Mouse (Mus musculus): ENCODE measurements around the gene Tnnt3. TPM values are rescaled to one million over a fixed set of nuclear protein-coding genes. Genes with fewer than 3 reads are reported as not detected.

Gene Tnnt3
- polyA plus RNA-seq, 1 experiment from 2014 or later = 5.2 TPM

DNA sequence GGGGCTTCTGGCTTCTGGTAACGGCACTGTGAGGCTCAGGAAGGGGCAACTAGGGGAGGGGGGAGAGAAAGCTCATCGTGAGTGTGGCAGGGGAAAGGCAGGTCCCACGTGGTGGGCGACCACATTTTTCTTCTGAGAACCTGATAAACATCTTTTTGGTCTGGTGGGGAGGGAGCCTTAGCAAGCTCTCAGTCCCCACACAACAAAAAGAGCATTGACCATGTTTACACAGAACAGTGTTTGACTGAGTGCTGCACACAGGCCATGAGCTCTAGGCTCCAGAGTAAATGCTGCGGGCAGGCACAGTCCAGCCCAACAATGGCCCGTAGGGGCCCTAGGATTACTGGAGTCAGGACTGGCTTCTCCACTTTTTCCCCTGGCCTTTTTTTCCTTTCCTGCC is 40.1 kb downstream of the Tnnt3 start:
- DNase-seq (ENCODE audit: low spot score) = no peak

- no peak for DNase-seq (ENCODE audit: low spot score)
These were observed 41.2 kb downstream of the Tnnt3 start for GRCm38 (mm10) chr7:142539828-142540227.

GRCm38 (mm10) chr7:142542771-142543303 is 44.2 kb downstream of the Tnnt3 start:
- no peak for DNase-seq (ENCODE audit: low spot score)

GRCm38 (mm10) chr7:142545967-142546366 is 47.3 kb downstream of the Tnnt3 start:
- DNase-seq (ENCODE audit: low spot score) = no peak

GRCm38 (mm10) chr7:142547874-142548273 is 49.2 kb downstream of the Tnnt3 start:
- no peak for DNase-seq (ENCODE audit: low spot score)

DNA sequence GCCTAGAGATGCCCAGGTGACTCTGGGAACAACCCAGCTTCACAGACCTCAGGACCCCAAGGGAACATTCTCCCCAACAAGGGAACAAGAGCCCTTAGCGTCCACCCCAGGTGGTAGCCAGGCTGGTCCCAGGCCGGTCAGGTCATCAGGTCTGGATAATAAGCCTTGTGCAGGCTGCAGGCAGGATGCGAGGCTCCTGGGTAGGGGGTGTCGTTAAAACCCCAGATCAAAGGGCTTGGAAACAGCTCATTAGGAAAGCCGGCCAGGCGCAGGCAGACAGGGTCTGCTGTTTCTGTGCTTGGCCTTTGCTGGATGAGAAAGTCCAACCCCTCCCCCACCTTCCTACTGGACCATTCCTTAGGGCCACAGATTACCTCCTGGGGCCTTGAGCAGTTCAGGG is 50.1 kb downstream of the Tnnt3 start:
- DNase-seq (ENCODE audit: low spot score) = no peak

DNA sequence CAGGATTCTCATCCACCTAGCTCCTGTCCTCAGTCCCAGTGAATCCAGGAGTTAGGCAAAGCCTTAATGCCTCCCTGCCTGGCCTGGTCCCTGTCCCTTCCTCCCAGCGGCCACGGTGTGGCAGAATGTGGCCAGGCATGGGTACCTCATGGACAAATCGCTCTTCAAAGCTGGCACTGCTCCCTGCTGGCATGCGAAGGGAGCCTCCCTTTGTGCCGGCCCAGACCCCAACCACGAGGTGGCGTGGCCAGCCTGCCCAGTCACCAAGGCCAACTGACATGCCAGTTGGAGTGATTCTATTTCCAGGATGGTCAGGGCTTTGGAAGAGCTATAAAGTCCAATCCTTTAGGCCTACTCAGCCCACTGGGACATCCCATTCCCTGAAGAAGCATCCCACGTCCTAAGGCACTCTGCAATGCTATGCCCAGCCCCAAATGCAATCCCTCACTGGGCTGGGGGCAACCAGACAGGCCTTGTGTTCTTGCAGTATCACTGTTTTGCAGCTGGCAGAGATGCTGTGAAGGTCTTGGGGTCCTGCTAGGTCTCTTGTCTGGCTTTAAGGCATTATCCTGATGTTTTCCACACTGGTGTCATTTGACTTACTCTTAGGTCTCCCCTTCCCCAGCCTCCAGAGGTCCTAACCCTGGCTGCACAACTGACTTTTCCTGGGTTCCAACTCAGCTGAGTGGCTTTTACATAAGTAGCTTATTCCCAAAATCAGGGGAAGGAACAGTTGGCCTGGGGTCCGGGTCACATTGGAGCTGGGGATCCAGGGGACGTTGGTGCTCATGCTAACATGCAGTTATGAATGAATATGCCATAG is 51.5 kb downstream of the Tnnt3 start:
- DNase-seq (ENCODE audit: low spot score) = no peak

DNA sequence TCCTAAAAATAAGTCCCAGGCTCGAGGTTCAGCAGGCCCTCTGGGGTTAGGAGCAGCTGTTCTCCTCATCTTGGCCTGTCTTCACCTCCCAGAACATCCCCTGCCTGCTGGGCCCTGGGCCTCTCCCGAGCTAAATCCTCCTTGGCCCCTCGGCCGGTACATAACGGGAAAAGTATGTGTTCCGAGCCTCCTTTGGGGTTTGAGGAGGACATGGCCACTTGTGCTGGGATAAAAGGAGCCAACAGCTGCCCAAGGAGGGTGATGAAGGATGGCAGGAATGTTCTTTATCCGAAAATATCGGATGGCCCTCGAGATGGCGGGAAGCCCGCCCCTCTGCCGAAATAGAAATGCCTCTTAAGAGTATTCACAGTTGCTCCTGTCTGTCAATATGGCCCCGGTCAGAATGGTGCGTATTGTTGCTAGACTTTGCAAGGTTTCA is 52.3 kb downstream of the Tnnt3 start:
- DNase-seq (ENCODE audit: low spot score) = no peak

DNA sequence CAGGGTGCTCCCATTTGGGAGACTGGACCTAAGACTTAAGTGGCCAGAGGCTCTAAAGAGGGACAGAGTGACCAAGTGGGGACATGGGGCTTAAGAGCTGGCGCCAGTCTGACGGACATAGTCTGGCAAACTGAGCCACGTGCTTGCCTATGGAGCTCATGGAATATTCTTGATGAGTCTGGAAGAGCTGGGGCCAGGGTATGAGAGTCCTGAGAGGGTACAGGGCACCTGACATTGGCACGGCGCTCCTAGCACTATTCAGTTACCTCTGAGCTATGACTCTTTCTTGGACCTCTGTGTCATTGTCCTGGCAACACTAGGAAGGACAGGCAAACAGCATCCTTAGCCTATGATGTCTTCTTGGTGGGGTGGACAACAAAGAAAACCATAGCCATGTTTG is 53.1 kb downstream of the Tnnt3 start:
- no peak for DNase-seq (ENCODE audit: low spot score)

- DNase-seq (ENCODE audit: low spot score) = no peak
These were observed 54.2 kb downstream of the Tnnt3 start for GRCm38 (mm10) chr7:142552591-142553416.

DNA sequence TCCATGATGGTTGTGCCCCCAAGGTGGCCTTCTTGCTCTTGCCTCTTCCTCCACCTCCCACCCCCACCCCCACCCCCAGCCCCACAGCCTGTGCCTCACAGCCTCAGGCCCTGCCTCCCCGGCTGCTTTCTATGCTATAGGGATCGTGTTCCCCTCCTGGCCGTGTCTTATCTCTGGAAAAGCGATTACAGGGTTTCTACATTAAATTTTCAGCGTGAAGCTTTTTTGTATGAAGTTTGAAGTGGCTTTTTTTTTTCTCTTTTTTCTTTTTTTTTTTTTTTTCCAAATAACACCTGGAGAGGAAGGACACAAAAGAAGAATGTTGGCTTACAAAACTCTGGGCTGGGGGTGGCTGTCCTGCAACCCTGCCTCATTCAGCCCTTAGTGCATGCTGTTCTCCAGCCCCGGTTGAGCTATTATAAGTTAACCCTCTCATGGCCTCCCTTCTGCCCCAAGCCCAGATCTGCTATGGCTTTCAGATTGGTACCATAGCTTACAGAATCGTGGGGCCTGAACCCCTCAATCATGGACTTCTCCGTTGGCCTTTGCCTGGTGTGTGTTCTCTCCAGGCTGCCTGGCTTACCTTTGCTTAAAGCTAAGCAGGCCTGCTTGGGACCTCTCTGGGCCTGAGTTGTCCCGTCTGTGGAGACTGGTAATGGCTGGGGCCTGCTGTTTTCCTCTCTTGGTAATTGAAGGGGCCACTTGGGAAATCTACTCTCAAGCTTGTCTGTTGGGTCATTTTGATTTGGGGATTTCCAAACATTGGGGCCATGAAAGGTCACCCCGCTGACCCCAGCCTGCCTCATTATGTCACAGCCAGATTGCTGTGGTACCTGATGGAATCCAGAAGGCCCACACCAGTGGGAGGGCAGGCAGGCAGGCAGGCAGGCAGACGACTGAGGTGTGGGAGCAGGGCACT is 55.0 kb downstream of the Tnnt3 start:
- no peak for DNase-seq (ENCODE audit: low spot score)

DNA sequence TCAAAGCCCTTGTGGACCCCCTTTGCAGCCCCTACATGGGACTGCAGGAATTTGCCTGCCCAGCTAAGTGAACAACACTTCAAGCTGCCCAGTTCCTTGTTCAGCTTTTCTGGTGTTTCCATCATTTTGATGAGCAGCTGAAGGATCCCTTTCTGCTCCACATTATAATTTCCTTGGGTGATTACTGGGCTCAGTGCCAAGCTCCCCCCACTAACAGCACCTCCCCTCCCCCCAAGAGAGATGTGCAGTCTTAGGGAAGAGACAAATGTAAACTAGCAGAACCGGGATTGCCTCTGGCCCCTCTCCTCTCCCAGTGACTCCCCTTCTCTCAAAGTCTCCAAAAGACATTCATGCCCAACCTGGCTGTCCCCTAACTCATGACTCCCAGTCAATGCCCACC is 56.0 kb downstream of the Tnnt3 start:
- DNase-seq (ENCODE audit: low spot score) = no peak

GRCm38 (mm10) chr7:142555366-142556088 is 56.9 kb downstream of the Tnnt3 start:
- DNase-seq (ENCODE audit: low spot score) = no peak

- no peak for DNase-seq (ENCODE audit: low spot score)
These were observed 57.4 kb downstream of the Tnnt3 start for GRCm38 (mm10) chr7:142556089-142556476.

DNA sequence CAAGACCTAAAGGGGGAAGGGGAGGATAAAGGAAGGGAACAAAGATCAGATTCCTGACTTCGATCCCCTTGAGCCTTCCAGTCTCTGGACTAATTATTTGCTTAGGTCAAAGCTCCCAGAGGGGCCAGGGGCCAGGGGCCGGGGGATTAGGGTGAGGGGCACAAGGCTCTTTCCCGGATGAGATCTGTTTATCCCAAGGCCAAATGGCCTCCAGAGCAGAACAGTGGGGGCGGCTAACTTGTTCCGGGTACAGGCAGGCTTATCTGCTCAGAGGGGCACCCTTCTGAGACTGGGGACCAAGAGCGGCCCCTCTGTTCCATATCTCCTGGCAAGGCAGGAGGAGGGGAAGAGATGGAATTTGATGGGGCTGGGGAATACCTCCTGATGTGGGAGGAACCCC is 59.1 kb downstream of the Tnnt3 start:
- DNase-seq (ENCODE audit: low spot score) = no peak

GRCm38 (mm10) chr7:142558511-142559146 is 60.0 kb downstream of the Tnnt3 start:
- no peak for DNase-seq (ENCODE audit: low spot score)

GRCm38 (mm10) chr7:142559651-142560175 is 61.1 kb downstream of the Tnnt3 start:
- no peak for DNase-seq (ENCODE audit: low spot score)

- no peak for DNase-seq (ENCODE audit: low spot score)
These were observed 62.6 kb downstream of the Tnnt3 start for GRCm38 (mm10) chr7:142560942-142561855.

Data from thymus, postnatal 0 days (tissue).